Mouse (Mus musculus) gastrocnemius, postnatal 36 days (tissue): Measurements from ENCODE around the gene Coro1c. TPM values are rescaled to one million over a fixed set of nuclear protein-coding genes. Genes with fewer than 3 reads are reported as not detected.
"Not testable (repeated sequence)": the region's sequence is repeated elsewhere in the genome, so short reads cannot be mapped to it uniquely, and the experiment has no call there.

Source experiments
- DNase-seq, 2 experiments: peaks; one replicate each; pipeline ENCODE4 v3.0.0; 2022
- intact Hi-C: fragments of 180-260 bp; cut with DNase I; formaldehyde crosslinking; loops from one replicate; pipeline ENCODE4 v1.15.1; 2025
- total RNA-seq, 2 experiments: library from RNA; stranded (reverse); gene quantifications; 2 replicates each; pipeline ENCODE4 v1.2.3; 2021

The Coro1c gene
- total RNA-seq, 2 experiments from 2014 or later: 10.6 to 14.4 TPM

DNA sequence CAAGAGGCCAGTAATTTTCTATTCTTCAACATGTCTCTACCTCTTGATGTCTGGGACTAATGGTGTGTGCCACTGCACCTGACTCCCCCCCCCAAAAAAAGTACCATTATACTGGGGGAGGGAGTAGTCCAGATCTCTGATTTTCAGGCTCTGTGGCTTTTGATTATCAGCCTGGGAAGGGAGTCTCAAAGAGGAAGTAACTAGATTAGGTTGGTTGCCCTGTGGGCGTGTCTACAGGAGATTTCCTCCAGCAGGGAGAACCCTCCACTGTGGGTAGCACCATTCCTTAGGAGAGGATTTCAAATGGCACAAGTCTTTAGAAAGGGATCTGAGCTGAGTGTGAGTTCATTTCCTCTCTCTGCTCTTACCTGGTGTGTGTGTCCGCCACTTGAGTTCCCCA, 95.9 kb downstream of the Coro1c start:
- DNase-seq: no peak
- intact Hi-C loops: loop anchor here (10.0 kb wide), 1 partner anchor 448 kb away; no protein-coding TSS in a partner anchor

- intact Hi-C loops: loop anchor here (10.0 kb wide), 1 partner anchor 447 kb away; no protein-coding TSS in a partner anchor
Measured at GRCm38 (mm10) chr5:113811824-113812420, 96.6 kb downstream of the Coro1c start.

GRCm38 (mm10) chr5:113810111-113810510, 98.4 kb downstream of the Coro1c start:
- DNase-seq: no peak
- intact Hi-C loops: loop anchor here (10.0 kb wide), 1 partner anchor 445 kb away; no protein-coding TSS in a partner anchor

More at GRCm38 (mm10) chr5:113811824-113812420, 96.6 kb downstream of the Coro1c start:
- DNase-seq: not testable (repeated sequence)

DNA sequence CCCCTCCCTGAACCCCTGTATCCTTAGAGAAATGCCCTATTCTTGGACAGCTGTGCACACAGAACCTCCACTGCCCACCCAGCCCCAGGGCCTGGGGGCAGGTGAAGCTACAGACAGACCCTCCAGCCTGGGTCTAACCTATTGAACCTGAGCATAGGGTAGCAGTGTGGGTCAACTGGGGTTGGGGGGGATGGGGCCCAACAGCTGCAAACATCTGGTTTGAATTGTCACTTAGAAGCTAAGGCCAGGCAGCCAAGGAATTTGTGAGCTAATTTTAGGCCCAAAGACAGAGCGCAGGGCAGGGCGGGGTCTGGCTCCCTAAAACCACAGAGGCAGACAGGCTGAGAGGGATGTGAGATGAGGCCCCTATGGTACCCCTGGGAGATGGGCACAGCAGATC, 100.4 kb downstream of the Coro1c start:
- intact Hi-C loops: no loop called here
- DNase-seq: no peak

GRCm38 (mm10) chr5:113807712-113808111, 100.8 kb downstream of the Coro1c start:
- DNase-seq: no peak
- intact Hi-C loops: no loop called here

- DNase-seq: no peak
- intact Hi-C loops: no loop called here
Measured at GRCm38 (mm10) chr5:113806414-113806813, 102.1 kb downstream of the Coro1c start.

GRCm38 (mm10) chr5:113805301-113805700, 103.3 kb downstream of the Coro1c start:
- no peak for DNase-seq
- intact Hi-C loops: no loop called here

- DNase-seq: no peak
- intact Hi-C loops: no loop called here
Measured at GRCm38 (mm10) chr5:113804395-113804966, 104.1 kb downstream of the Coro1c start.

DNA sequence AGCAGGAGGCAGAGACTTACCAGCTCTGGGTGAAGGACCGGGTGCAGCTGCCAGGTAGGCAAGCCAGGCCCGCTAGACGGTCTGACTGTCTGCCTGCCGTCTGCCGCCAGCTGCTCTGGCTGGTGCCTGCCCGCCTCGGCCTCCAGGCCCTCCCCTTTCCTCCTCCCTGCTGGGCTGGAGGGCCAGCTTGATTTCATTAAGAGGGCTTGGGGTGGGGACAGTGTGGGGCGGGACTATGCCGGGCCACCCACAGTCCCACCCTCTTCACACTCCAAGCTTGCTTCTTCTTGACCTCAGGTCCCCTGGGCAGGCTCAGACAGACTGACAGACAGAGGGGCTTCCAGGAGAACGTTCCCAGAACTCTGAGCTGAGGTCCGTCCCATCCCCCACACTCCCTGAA, 108.3 kb downstream of the Coro1c start, which contains the start of gene Tmem119:
Tmem119 (minus strand) TSS at position 237 of the 400 bp plus-strand sequence.
- peak; percentile 45 to 46 for DNase-seq
- intact Hi-C loops: no loop called here

DNA sequence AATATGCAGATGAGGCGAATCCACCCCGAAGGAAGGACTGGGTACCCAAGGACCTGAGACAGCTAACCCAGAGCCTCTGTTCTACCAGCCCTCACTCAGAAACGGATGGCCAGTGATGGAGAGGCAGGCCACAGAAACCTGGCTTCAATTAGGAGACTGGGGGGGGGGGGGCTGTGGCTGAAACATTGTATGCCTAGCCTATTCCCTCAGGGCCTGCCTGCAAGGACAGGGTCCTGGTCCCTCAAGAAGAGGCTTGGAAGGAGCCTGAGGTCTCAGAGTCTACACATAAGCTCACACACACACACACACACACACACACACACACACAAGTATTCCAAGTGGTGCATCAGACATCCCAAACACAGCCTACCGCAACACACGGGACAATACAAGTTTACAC, 108.9 kb downstream of the Coro1c start:
- intact Hi-C loops: no loop called here
- DNase-seq: no peak

GRCm38 (mm10) chr5:113798525-113798924, 110.0 kb downstream of the Coro1c start:
- DNase-seq: no peak
- intact Hi-C loops: no loop called here

DNA sequence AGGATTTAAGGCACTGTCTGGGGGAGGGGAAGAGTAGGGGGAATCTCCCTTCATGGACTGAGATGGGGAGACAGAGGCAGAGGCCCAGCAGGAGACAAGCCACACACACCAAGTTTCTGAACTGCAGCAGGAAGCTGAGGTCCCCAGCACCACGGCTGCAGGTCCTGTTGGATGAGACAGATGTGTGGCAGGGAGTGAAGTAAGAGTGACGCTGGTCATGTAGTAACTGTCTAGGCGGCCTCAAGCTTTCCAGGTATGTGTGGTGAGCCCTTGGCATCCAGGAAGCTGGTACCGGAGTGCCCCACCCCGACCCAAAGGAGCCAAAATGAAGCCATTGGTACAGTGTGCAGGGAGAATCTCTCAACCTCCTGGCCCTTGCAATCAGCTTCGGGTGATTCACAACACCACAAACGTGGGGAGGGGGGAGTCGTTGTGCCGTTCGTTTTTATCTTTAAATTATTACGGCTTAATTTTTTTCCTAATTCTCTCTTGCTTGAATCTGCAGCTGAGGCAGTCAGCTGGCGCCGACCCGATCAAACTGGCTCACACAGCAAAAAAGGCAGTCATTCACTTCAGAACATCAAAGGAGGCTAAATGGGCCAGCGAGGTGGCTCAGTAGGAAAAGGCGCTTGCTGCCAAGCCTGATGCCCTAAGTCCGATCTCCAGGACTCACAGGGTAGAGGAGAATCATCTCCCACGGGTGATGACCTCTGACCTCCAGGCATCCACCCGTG, 111.2 kb downstream of the Coro1c start:
- intact Hi-C loops: no loop called here
- no peak for DNase-seq

GRCm38 (mm10) chr5:113796401-113797148, 112.0 kb downstream of the Coro1c start:
- intact Hi-C loops: no loop called here
- DNase-seq: no peak

Other genes starting within 250 kb of the Coro1c start
- gene 1700069L16Rik, start 184.0 kb downstream of the Coro1c start, total RNA-seq: not detected
- 1 to 10 TPM; 5.1 to 6.4 TPM for gene Ficd, start 173.0 kb downstream of the Coro1c start, total RNA-seq
- 1 to 10 TPM; 7.3 to 8.0 TPM for gene Sart3, start 136.2 kb downstream of the Coro1c start, total RNA-seq
- 100 to 1,000 TPM; 137 to 139 TPM for gene Iscu, start 136.0 kb downstream of the Coro1c start, total RNA-seq
- 1 to 10 TPM; 2.2 to 2.7 TPM for gene Tmem119, start 108.2 kb downstream of the Coro1c start, total RNA-seq
- gene Selplg, start 76.1 kb downstream of the Coro1c start, total RNA-seq: 1 to 10 TPM; 1.0 to 1.2 TPM
- gene Ssh1, start 85.1 kb upstream of the Coro1c start, total RNA-seq: 1 to 10 TPM; 5.1 to 7.5 TPM
- not detected for gene Dao, start 94.9 kb upstream of the Coro1c start, total RNA-seq
- 1 to 10 TPM; 7.3 to 9.2 TPM for gene Usp30, start 156.7 kb upstream of the Coro1c start, total RNA-seq
- not detected for gene Svop, start 182.8 kb upstream of the Coro1c start, total RNA-seq
- under 1 TPM; 0.59 to 0.69 TPM for gene Alkbh2, start 219.5 kb upstream of the Coro1c start, total RNA-seq
- 10 to 100 TPM in 1 of 2 experiments, 1 to 10 TPM in 1; 9.7 to 13.2 TPM for gene Ung, start 221.6 kb upstream of the Coro1c start, total RNA-seq
- 100 to 1,000 TPM; 138 to 166 TPM for gene Acacb, start 237.8 kb upstream of the Coro1c start, total RNA-seq